Mouse (Mus musculus): ENCODE measurements at regions not wholly inside any gene's neighbourhood (a gene's known extent, or its start where the extent isn't known, plus 50 kb on each side); places are given as distances from the start of the nearest gene placed in this dataset.

DNA sequence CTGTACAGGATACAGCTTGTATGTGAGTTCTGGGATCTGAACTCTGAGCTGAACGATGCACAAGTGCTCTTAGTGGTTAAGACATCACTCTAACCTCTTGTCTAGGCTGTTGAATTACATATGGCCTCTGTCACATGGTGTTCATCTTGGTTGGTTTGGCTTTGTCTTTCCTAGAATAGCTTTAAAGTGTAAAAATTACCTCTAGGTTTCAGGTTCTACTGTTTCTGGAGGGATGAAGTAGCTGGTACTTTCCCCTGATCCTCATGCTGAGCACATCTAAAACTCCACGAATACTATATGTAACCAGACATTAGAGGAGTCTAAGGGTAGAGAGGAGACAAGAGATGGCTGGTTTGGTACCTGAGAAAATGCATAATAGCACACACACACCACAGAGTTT lies 271.1 kb upstream of the Hs6st1 start:
- TF ChIP-seq TAL1 (IDR thresholded peaks at IDR 0.05; ENCODE audit: low read length) (no peak), GATA1 (IDR thresholded peaks at IDR 0.05; ENCODE audit: low read length) (no peak)

Measured in erythroblast, embryonic 14.5 days (primary cell).